Mouse (Mus musculus) MEL (cell line): ENCODE results near the gene Snx29. TPM values are rescaled to one million over a fixed set of nuclear protein-coding genes. Genes with fewer than 3 reads are reported as not detected.

ENCODE experiments used
- DNase-seq: peaks from one replicate; pipeline ENCODE4 v3.0.0; 2011; ENCODE audit warnings: low read depth, low spot score
- H3K27ac ChIP-seq: 2 replicates; pipeline ENCODE4 v1.5.1; 2012; ENCODE audit warnings: low read depth, mild to moderate bottlenecking, control low read depth, low read length, moderate library complexity; ENCODE audit not compliant: control insufficient read depth
- H3K27me3 ChIP-seq, 2 experiments: fragments of 150-350 bp in 1 of 2; sonication (generic) in 1 of 2; 2 replicates each; pipeline ENCODE4 v1.6.1; 2012; ENCODE audit warnings: low read length in 2 of 2, mild to moderate bottlenecking in 2 of 2, improper control_type of control experiment in 1 of 2, moderate library complexity in 1 of 2; ENCODE audit not compliant: insufficient read depth in 2 of 2, control insufficient read depth in 1 of 2
- H3K36me3 ChIP-seq, 2 experiments: 2 replicates each; pipeline ENCODE4 v1.6.1; 2012 to 2014; ENCODE audit warnings: low read length in 2 of 2, improper control_type of control experiment in 1 of 2, inconsistent platforms in 1 of 2, mild to moderate bottlenecking in 1 of 2; ENCODE audit not compliant: insufficient read depth in 2 of 2, control insufficient read depth in 1 of 2
- H3K4me1 ChIP-seq, 2 experiments: fragments of 150-350 bp in 1 of 2; sonication (generic) in 1 of 2; 2 replicates each; pipeline ENCODE4 v1.6.1; 2012; ENCODE audit warnings: low read length in 2 of 2, improper control_type of control experiment in 1 of 2, mild to moderate bottlenecking in 1 of 2; ENCODE audit not compliant: insufficient read depth in 2 of 2, control insufficient read depth in 1 of 2
- H3K4me3 ChIP-seq, 2 experiments: fragments of 150-350 bp in 1 of 2; sonication (generic) in 1 of 2; 2 replicates each; pipeline ENCODE4 v1.5.1; 2012; ENCODE audit warnings: low read depth in 2 of 2, low read length in 2 of 2, mild to moderate bottlenecking in 2 of 2, moderate library complexity in 2 of 2, control low read depth in 1 of 2, improper control_type of control experiment in 1 of 2; ENCODE audit not compliant: control insufficient read depth in 1 of 2, insufficient read depth in 1 of 2
- H3K79me2 ChIP-seq: 2 replicates; pipeline ENCODE4 v1.6.1; 2012; ENCODE audit warnings: mild to moderate bottlenecking, low read length, moderate library complexity; ENCODE audit not compliant: control insufficient read depth, poor library complexity, insufficient read depth
- H3K9ac ChIP-seq: 2 replicates; pipeline ENCODE4 v1.6.1; 2012; ENCODE audit warnings: low read depth, mild to moderate bottlenecking, control low read depth, low read length, moderate library complexity; ENCODE audit not compliant: control insufficient read depth, poor library complexity, severe bottlenecking
- H3K9me3 ChIP-seq: fragments of 150-350 bp; sonication (generic); replicated peaks from 2 replicates; pipeline ENCODE4 v1.6.1; 2012; ENCODE audit warnings: mild to moderate bottlenecking, low read length, improper control_type of control experiment, moderate library complexity; ENCODE audit not compliant: insufficient read depth
- BHLHE40 ChIP-seq: IDR thresholded peaks from 2 replicates; pipeline ENCODE4 v1.6.1; 2012; ENCODE audit warnings: low read depth, mild to moderate bottlenecking, inconsistent platforms, low read length, improper control_type of control experiment, borderline replicate concordance
- CHD2 ChIP-seq: IDR thresholded peaks from 2 replicates; pipeline ENCODE4 v1.6.1; 2011; ENCODE audit warnings: low read length, improper control_type of control experiment
- E2F4 ChIP-seq: IDR thresholded peaks from 2 replicates; pipeline ENCODE4 v1.6.1; 2011; ENCODE audit warnings: low read depth, low read length, improper control_type of control experiment, borderline replicate concordance
- ELF1 ChIP-seq: IDR thresholded peaks from 2 replicates; pipeline ENCODE4 v1.6.1; 2014; ENCODE audit warnings: low read depth, mild to moderate bottlenecking, inconsistent platforms, low read length, improper control_type of control experiment, moderate library complexity
- ETS1 ChIP-seq: IDR thresholded peaks from 2 replicates; pipeline ENCODE4 v1.6.1; 2012; ENCODE audit warnings: low read depth, mild to moderate bottlenecking, inconsistent platforms, low read length, improper control_type of control experiment, moderate library complexity
- GABPA ChIP-seq: IDR thresholded peaks from 2 replicates; pipeline ENCODE4 v1.6.1; 2012; ENCODE audit warnings: low read depth, mild to moderate bottlenecking, inconsistent platforms, low read length, improper control_type of control experiment, moderate library complexity
- GATA1 ChIP-seq: IDR thresholded peaks from 2 replicates; pipeline ENCODE4 v1.6.1; 2011; ENCODE audit warnings: low read depth, low read length, improper control_type of control experiment
- KAT2A ChIP-seq: conservative IDR thresholded peaks from 2 replicates; pipeline ENCODE4 v1.6.1; 2012; ENCODE audit warnings: low read depth, low read length, improper control_type of control experiment, inconsistent platforms
- MAFK ChIP-seq: IDR thresholded peaks from 2 replicates; pipeline ENCODE4 v1.6.1; 2011; ENCODE audit warnings: low read depth, mild to moderate bottlenecking, low read length, improper control_type of control experiment, borderline replicate concordance
- MAX ChIP-seq: IDR thresholded peaks from 2 replicates; pipeline ENCODE4 v1.6.1; 2011; ENCODE audit warnings: low read length, improper control_type of control experiment
- MAZ ChIP-seq: IDR thresholded peaks from 2 replicates; pipeline ENCODE4 v1.6.1; 2012; ENCODE audit warnings: low read depth, mild to moderate bottlenecking, inconsistent platforms, low read length, improper control_type of control experiment
- MXI1 ChIP-seq: IDR thresholded peaks from 2 replicates; pipeline ENCODE4 v1.6.1; 2011; ENCODE audit warnings: mild to moderate bottlenecking, low read depth, low read length, improper control_type of control experiment
- NELFE ChIP-seq: IDR thresholded peaks from 2 replicates; pipeline ENCODE4 v1.6.1; 2011; ENCODE audit warnings: low read depth, low read length, improper control_type of control experiment
- NRF1 ChIP-seq: IDR thresholded peaks from 2 replicates; pipeline ENCODE4 v1.6.1; 2014; ENCODE audit warnings: low read depth, mild to moderate bottlenecking, inconsistent platforms, low read length, improper control_type of control experiment, moderate library complexity; ENCODE audit not compliant: poor library complexity, insufficient read depth, severe bottlenecking
- POLR2AphosphoS2 ChIP-seq: IDR thresholded peaks from 2 replicates; pipeline ENCODE4 v1.6.1; 2011; ENCODE audit warnings: low read length, improper control_type of control experiment
- POLR2AphosphoS5 ChIP-seq: IDR thresholded peaks from 2 replicates; pipeline ENCODE4 v1.6.1; 2012; ENCODE audit warnings: low read depth, borderline replicate concordance, mild to moderate bottlenecking, inconsistent platforms, low read length, moderate library complexity, mixed read lengths
- RCOR1 ChIP-seq: IDR thresholded peaks from 2 replicates; pipeline ENCODE4 v1.6.1; 2012; ENCODE audit warnings: low read depth, mild to moderate bottlenecking, inconsistent platforms, low read length, improper control_type of control experiment
- SIN3A ChIP-seq: IDR thresholded peaks from 2 replicates; pipeline ENCODE4 v1.6.1; 2012; ENCODE audit warnings: low read length, improper control_type of control experiment, inconsistent platforms
- TAL1 ChIP-seq: IDR thresholded peaks from 2 replicates; pipeline ENCODE4 v1.6.1; 2012; ENCODE audit warnings: mild to moderate bottlenecking, inconsistent platforms, low read length, moderate library complexity, mixed read lengths
- TBP ChIP-seq: IDR thresholded peaks from 2 replicates; pipeline ENCODE4 v1.8.0; 2011; ENCODE audit warnings: low read depth, low read length, improper control_type of control experiment
- USF1 ChIP-seq: IDR thresholded peaks from 2 replicates; pipeline ENCODE4 v1.6.1; 2014; ENCODE audit warnings: low read depth, mild to moderate bottlenecking, inconsistent platforms, low read length, improper control_type of control experiment, moderate library complexity
- ZKSCAN1 ChIP-seq: IDR thresholded peaks from 2 replicates; pipeline ENCODE4 v1.6.1; 2012; ENCODE audit warnings: low read depth, mild to moderate bottlenecking, inconsistent platforms, low read length, improper control_type of control experiment, moderate library complexity
- polyA plus RNA-seq, 2 experiments: library from polyadenylated mRNA; stranded (reverse) in 1 of 2; unstranded in 1 of 2; fragments of >175 nt in 1 of 2; fragments of >200 nt in 1 of 2; gene quantifications; 2 replicates each; pipeline versions ENCODE4 v1.2.1 to v1.2.4; 2012; ENCODE audit warnings: low replicate concordance in 2 of 2, low read depth in 1 of 2; ENCODE audit not compliant: insufficient read length in 2 of 2, insufficient read depth in 1 of 2, missing spikeins in 1 of 2
- total RNA-seq: library from RNA; depleted of rRNA; stranded (reverse); fragments of 300-350 nt; gene quantifications from 2 replicates; pipeline ENCODE4 v1.2.3, GENCODE M21; 2012

Gene Snx29
- total and polyA plus RNA-seq, 3 experiments, result 0.72 to 0.73 TPM; not detected in 1

DNA sequence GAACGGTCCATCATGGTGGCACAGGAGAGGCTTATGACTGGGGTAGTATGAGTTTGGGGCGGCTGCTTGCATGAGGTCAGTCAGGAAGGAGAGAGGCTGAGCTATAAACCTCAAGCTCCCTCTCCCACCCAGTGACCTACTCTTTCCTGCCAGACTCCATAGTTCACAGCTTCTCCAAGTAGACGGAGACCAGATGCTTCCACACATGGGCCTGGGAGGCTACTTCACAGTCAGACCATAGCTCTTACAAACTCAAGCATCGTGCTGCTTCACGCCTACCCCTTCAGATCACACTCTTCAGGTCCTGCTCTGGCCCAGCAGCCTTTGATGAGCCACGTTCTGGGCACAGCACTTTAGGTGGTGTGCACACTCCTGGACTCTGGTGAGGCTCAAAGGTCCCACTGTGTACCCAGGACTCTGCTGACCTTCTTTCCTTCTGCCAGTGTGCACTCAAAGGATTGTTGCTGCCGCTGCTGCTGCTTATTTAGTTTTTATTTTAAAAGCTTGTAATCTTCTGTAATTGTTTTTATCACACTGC, 313.6 kb downstream of the Snx29 start:
- TF ChIP-seq RCOR1 (no peak), MAZ (no peak), ETS1 (no peak), SIN3A (no peak), KAT2A (no peak), USF1 (no peak), ZKSCAN1 (no peak), POLR2AphosphoS5 (no peak), TAL1 (no peak), TBP (no peak), CHD2 (no peak), E2F4 (no peak), NRF1 (no peak), ELF1 (no peak), GATA1 (no peak), MAFK (no peak), POLR2AphosphoS2 (no peak), BHLHE40 (no peak), GABPA (no peak)
- H3K36me3 ChIP-seq, result peaks cover 0 to 7% of the 10 kb centered on the region in 2 experiments; a peak in 2 of 4 replicates
- no peaks in the 10 kb centered on the region for H3K79me2 ChIP-seq
- H3K9ac ChIP-seq, result no peak overlapping the region
- no peaks in the 10 kb centered on the region for H3K9me3 ChIP-seq
- no peak overlapping the region for H3K27ac ChIP-seq
- H3K27me3 ChIP-seq, result no peaks in the 10 kb centered on the region
- no peak overlapping the region for H3K4me3 ChIP-seq
- no peak for DNase-seq
- peaks cover 2 to 10% of the 10 kb centered on the region in 2 experiments; a peak in 3 of 4 replicates for H3K4me1 ChIP-seq

DNA sequence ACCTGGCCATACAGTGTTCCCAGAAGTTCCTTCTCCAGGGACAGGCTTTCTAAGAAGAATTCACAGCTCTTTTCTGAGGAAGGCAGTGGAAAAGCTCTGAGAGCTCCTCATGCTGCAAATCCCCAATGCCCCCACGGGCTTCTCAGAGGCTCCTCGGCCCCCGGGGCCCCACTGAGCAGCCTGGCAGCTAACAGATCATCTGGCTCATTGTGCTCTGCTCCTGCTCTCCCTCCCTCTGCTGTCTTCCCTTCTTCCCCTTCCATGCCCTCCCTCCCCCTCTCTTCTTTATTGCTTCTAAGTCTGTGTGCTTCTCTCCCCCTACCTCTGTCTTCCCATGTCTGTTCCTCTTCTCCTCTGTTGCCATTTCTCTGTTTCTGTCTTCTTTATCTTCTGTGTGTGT, 314.2 kb downstream of the Snx29 start:
- Histone ChIP-seq H3K36me3 (peaks cover 0 to 5% of the 10 kb centered on the region in 2 experiments; a peak in 2 of 4 replicates), H3K79me2 (no peaks in the 10 kb centered on the region), H3K4me1 (0 out of 4 replicates have a peak, but pooled peaks cover 0 to 5% of the 10 kb centered on the region in 2 experiments), H3K27me3 (no peaks in the 10 kb centered on the region), H3K9ac (no peak overlapping the region), H3K9me3 (no peaks in the 10 kb centered on the region), H3K4me3 (no peak overlapping the region), H3K27ac (no peak overlapping the region)
- DNase-seq, result no peak
- no peak for TF ChIP-seq MAX
- no peak for TF ChIP-seq GATA1
- TF ChIP-seq USF1, result no peak
- no peak for TF ChIP-seq POLR2AphosphoS2
- TF ChIP-seq E2F4, result no peak
- no peak for TF ChIP-seq NELFE
- TF ChIP-seq MAFK, result no peak
- no peak for TF ChIP-seq MXI1
- TF ChIP-seq POLR2AphosphoS5, result no peak
